Mouse (Mus musculus) midbrain, postnatal 0 days (tissue): ENCODE results near the gene Tpcn1. TPM values are rescaled to one million over a fixed set of nuclear protein-coding genes. Genes with fewer than 3 reads are reported as not detected.
"Not testable (repeated sequence)": the region's sequence is repeated elsewhere in the genome, so short reads cannot be mapped to it uniquely, and the experiment has no call there.

Experiments
- ATAC-seq: fragments of 200-750 bp; cut with Nextera tagmentation; 2 replicates; pipeline ENCODE4 v1.8.0; 2017; ENCODE audit warnings: moderate number of reproducible peaks, mild to moderate bottlenecking, moderate TSS enrichment, moderate library complexity; ENCODE audit not compliant: low FRiP score
- DNase-seq: peaks from one replicate; pipeline ENCODE4 v3.0.0-alpha.2; 2015; ENCODE audit warnings: low spot score
- H3K27ac ChIP-seq: fragments of 300-500 bp; sonication (generic); 2 replicates; pipeline ENCODE4 v1.5.1; 2014; ENCODE audit warnings: low read depth, mild to moderate bottlenecking, low read length, mixed read lengths
- H3K27me3 ChIP-seq: fragments of 300-500 bp; sonication (generic); 2 replicates; pipeline ENCODE4 v1.6.1; 2014; ENCODE audit warnings: low read length, control low read depth, mixed read lengths; ENCODE audit not compliant: insufficient read depth
- H3K36me3 ChIP-seq: fragments of 300-500 bp; sonication (generic); 2 replicates; pipeline ENCODE4 v1.6.1; 2014; ENCODE audit warnings: low read length, control low read depth, mixed read lengths; ENCODE audit not compliant: insufficient read depth
- H3K4me1 ChIP-seq: fragments of 300-500 bp; sonication (generic); 2 replicates; pipeline ENCODE4 v1.6.1; 2014; ENCODE audit warnings: mild to moderate bottlenecking, control low read depth, antibody characterized with exemption, low read length, mixed read lengths; ENCODE audit not compliant: insufficient read depth
- H3K4me2 ChIP-seq: fragments of 300-500 bp; sonication (generic); 2 replicates; pipeline ENCODE4 v1.6.1; 2014; ENCODE audit warnings: low read depth, mild to moderate bottlenecking, low read length, mixed read lengths; ENCODE audit not compliant: poor library complexity, severe bottlenecking
- H3K4me3 ChIP-seq: fragments of 300-500 bp; sonication (generic); 2 replicates; pipeline ENCODE4 v1.5.1; 2014; ENCODE audit warnings: low read depth, mild to moderate bottlenecking, low read length, moderate library complexity
- H3K9ac ChIP-seq: fragments of 300-500 bp; sonication (generic); replicated peaks from 2 replicates; pipeline ENCODE4 v1.6.1; 2014; ENCODE audit warnings: mild to moderate bottlenecking, low read length, moderate library complexity, mixed read lengths; ENCODE audit not compliant: poor library complexity, severe bottlenecking
- H3K9me3 ChIP-seq: fragments of 300-500 bp; sonication (generic); 2 replicates; pipeline ENCODE4 v1.6.1; 2016; ENCODE audit warnings: low read length, control low read depth
- CTCF ChIP-seq: IDR thresholded peaks from 2 replicates; pipeline ENCODE4 v1.5.1; 2016; ENCODE audit warnings: antibody characterized with exemption, mild to moderate bottlenecking
- WGBS: fragments of 180-500 bp; shearing (Covaris S2); extraction: QIAGEN DNeasy Blood & Tissue Kit; methylation state at CpG from one replicate; pipeline ENCODE4 v1.1.7; 2014; 5-methylcytosine and 5-hydroxymethylcytosine counted together
- polyA plus RNA-seq: library from polyadenylated mRNA; unstranded; fragments of >200 nt; fragmentation: Nextera tagmentation; extraction: Ambion mirVana; gene quantifications from 2 replicates; pipeline ENCODE4 v1.2.1, GENCODE M21; 2015
- total RNA-seq: library from RNA; depleted of rRNA; stranded (reverse); fragments of >200 nt; gene quantifications from 2 replicates; pipeline ENCODE4 v1.2.3, GENCODE M21; 2014

The Tpcn1 gene
- total and polyA plus RNA-seq, 2 experiments from 2014 or later: 9.4 to 25.3 TPM

DNA sequence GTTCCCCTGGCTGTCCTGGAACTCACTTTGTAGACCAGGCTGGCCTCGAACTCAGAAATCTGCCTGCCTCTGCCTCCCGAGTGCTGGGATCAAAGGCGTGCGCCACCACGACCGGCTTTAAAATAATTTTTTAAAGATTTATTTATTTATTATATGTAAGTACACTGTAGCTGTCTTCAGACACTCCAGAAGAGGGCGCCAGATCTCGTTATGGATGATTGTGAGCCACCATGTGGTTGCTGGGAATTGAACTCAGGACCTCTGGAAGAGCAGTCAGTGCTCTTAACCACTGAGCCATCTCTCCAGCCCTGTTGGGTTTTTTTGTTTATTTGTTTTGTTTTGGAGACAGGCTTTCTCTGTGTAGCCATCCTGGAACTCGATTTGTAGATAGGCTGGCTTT, 87.9 kb downstream of the Tpcn1 start:
- not testable (repeated sequence) for H3K4me2 ChIP-seq, ATAC-seq, H3K27me3 ChIP-seq, H3K4me3 ChIP-seq, H3K9ac ChIP-seq, H3K9me3 ChIP-seq, DNase-seq, H3K4me1 ChIP-seq, H3K27ac ChIP-seq
- peak; percentile 16; the same call in 1 of the 2 replicates for TF ChIP-seq CTCF
- peaks cover 11% of the 10 kb centered on the region; the same call in 1 of the 2 replicates for H3K36me3 ChIP-seq
- WGBS: 86% methylated on average over 9 of the region's 9 CpGs

DNA sequence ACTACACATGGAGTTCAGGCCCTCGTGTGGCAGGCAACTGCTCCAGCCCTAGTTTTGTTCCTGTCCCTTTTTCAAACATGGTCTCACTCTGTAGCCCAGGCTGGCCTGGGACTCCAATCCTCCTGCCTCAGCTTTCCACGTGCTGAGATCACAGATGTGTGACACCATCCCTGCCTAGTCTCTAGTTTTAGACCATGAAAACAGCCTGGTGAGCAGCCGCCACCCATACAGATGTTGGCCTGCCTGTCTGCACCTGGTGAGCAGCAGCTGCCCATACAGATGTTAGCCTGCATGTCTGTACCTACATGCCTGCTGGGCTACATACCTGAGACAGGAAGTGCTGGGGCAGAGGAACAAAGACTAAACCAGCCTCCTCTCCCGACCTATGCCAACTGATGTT, 89.3 kb downstream of the Tpcn1 start:
- 89% methylated on average over 4 of the region's 4 CpGs for WGBS
- H3K36me3 ChIP-seq: peaks cover 13% of the 10 kb centered on the region; the same call in 1 of the 2 replicates

GRCm38 (mm10) chr5:120497071-120497470, 91.4 kb downstream of the Tpcn1 start:
- no peak overlapping the region for H3K9ac ChIP-seq
- no peak overlapping the region for H3K4me3 ChIP-seq
- peaks cover 3% of the 10 kb centered on the region; the same call in 1 of the 2 replicates for H3K4me1 ChIP-seq
- H3K27me3 ChIP-seq: no peaks in the 10 kb centered on the region
- no peak overlapping the region for H3K4me2 ChIP-seq
- DNase-seq (no peak), ATAC-seq (no peak)
- H3K36me3 ChIP-seq: peaks cover 28% of the 10 kb centered on the region
- WGBS: 96% methylated on average over 3 of the region's 3 CpGs
- no peak overlapping the region for H3K27ac ChIP-seq
- H3K9me3 ChIP-seq: no peaks in the 10 kb centered on the region
- TF ChIP-seq CTCF: no peak

More for the DNA sequence above, 89.3 kb downstream of the Tpcn1 start:
- H3K9me3 ChIP-seq: no peaks in the 10 kb centered on the region
- H3K27me3 ChIP-seq: no peaks in the 10 kb centered on the region
- ATAC-seq (no peak), DNase-seq (no peak)
- H3K4me1 ChIP-seq: peaks cover 10% of the 10 kb centered on the region; the same call in 1 of the 2 replicates
- H3K4me2 ChIP-seq: no peak overlapping the region
- H3K9ac ChIP-seq: no peak overlapping the region
- no peak overlapping the region for H3K4me3 ChIP-seq
- TF ChIP-seq CTCF: no peak
- no peak overlapping the region for H3K27ac ChIP-seq

- Histone ChIP-seq H3K4me1 (no peaks in the 10 kb centered on the region), H3K9me3 (no peaks in the 10 kb centered on the region), H3K27ac (no peak overlapping the region), H3K4me3 (no peak overlapping the region), H3K27me3 (no peaks in the 10 kb centered on the region), H3K36me3 (peaks cover 28% of the 10 kb centered on the region), H3K9ac (no peak overlapping the region), H3K4me2 (no peak overlapping the region)
- ATAC-seq (no peak), DNase-seq (no peak)
- no peak for TF ChIP-seq CTCF
- 86% methylated on average over 13 of the region's 13 CpGs for WGBS
Observed at GRCm38 (mm10) chr5:120495703-120496226, 92.7 kb downstream of the Tpcn1 start.

DNA sequence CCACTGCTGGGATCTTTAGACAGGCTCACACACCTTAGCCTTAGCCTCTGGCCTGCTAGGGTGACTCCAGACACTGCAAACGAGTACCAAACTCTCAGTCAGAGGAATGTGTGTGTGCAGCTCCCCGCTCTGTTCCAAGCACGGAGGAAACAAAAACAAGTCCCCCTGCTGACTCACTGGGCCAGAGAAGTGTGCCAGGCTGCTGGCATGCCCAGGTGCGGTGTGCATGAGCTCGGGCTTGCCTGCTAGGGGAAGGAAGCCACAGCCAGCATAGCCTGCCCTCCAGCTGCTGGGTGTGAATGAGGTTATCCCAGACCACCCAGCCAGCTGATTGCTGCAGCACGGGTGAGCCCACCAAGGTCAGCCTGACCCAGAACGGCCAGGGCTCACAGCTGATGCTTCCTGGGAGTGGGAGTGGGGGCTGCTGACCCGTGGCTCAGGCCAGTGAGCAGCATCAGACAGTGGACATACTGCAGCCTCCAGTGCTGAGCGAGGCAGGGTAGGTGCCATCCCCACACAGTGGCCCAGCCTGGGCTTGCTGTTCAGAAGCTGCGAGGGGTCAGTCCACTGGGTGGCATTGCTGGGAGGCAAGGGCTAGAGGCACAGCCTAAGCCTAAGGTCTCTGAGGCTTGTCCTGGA, 93.3 kb downstream of the Tpcn1 start:
- H3K4me3 ChIP-seq: no peak overlapping the region
- H3K4me2 ChIP-seq: no peak overlapping the region
- peaks cover 28% of the 10 kb centered on the region for H3K36me3 ChIP-seq
- no peak overlapping the region for H3K9ac ChIP-seq
- no peak for TF ChIP-seq CTCF
- DNase-seq: no peak
- no peaks in the 10 kb centered on the region for H3K4me1 ChIP-seq
- ATAC-seq: no peak
- no peak overlapping the region for H3K27ac ChIP-seq
- H3K9me3 ChIP-seq: no peaks in the 10 kb centered on the region
- no peaks in the 10 kb centered on the region for H3K27me3 ChIP-seq
- WGBS: 80% methylated on average over 10 of the region's 10 CpGs

- H3K36me3 ChIP-seq: peaks cover 31% of the 10 kb centered on the region
- H3K4me1 ChIP-seq: no peaks in the 10 kb centered on the region
- no peaks in the 10 kb centered on the region for H3K27me3 ChIP-seq
- H3K4me2 ChIP-seq: no peak overlapping the region
- H3K4me3 ChIP-seq: no peak overlapping the region
- no peak overlapping the region for H3K27ac ChIP-seq
- H3K9me3 ChIP-seq: no peaks in the 10 kb centered on the region
- H3K9ac ChIP-seq: no peak overlapping the region
- no peak for TF ChIP-seq CTCF
- peak; percentile 40 for DNase-seq
- 90% methylated on average over 9 of the region's 9 CpGs for WGBS
- 0 out of 2 replicates have a peak, but pooled peaks have one; percentile 18 for ATAC-seq
Observed at GRCm38 (mm10) chr5:120493873-120494395, 94.5 kb downstream of the Tpcn1 start.
